Mouse (Mus musculus): Measurements from ENCODE around the gene Cpa4.

- TF ChIP-seq POLR2A (IDR thresholded peaks at IDR 0.05; ENCODE audit: insufficient read depth, low read depth, low read length) = no peak
- TF ChIP-seq CTCF (IDR thresholded peaks at IDR 0.05) = no peak
Observed at GRCm38 (mm10) chr6:30617020-30617958, 49.1 kb downstream of the Cpa4 start.

All from heart, adult 2 months (tissue).